Mouse (Mus musculus) myocyte (in vitro differentiated cells): ENCODE results near the gene Sugp2.

Experiments
- CEBPB ChIP-seq: IDR thresholded peaks from 2 replicates; pipeline ENCODE4 v1.6.1; 2011; ENCODE audit warnings: mild to moderate bottlenecking, moderate library complexity; ENCODE audit not compliant: poor library complexity, insufficient read depth, severe bottlenecking
- MAX ChIP-seq: IDR thresholded peaks from one replicate; pipeline ENCODE4 v1.6.1; 2011; ENCODE audit warnings: low read depth, mild to moderate bottlenecking, control low read depth
- MYOG ChIP-seq, 3 experiments: IDR thresholded peaks; one replicate each; pipeline ENCODE4 v1.6.1; 2011; ENCODE audit warnings: control low read depth in 2 of 3, low read depth in 2 of 3, mild to moderate bottlenecking in 2 of 3; ENCODE audit not compliant: insufficient read length in 2 of 3, control insufficient read depth in 1 of 3, insufficient read depth in 1 of 3
- POLR2A ChIP-seq: IDR thresholded peaks from one replicate; pipeline ENCODE4 v1.6.1; 2011; ENCODE audit warnings: low read depth, mild to moderate bottlenecking, control low read depth, moderate library complexity; ENCODE audit not compliant: insufficient read length
- REST ChIP-seq: IDR thresholded peaks from one replicate; pipeline ENCODE4 v1.6.1; 2011; ENCODE audit warnings: mild to moderate bottlenecking, control low read depth, moderate library complexity; ENCODE audit not compliant: insufficient read depth, insufficient read length
- SRF ChIP-seq: IDR thresholded peaks from one replicate; pipeline ENCODE4 v1.6.1; 2011; ENCODE audit warnings: low read depth; ENCODE audit not compliant: control insufficient read depth, insufficient read length
- TCF12 ChIP-seq: IDR thresholded peaks from one replicate; pipeline ENCODE4 v1.6.1; 2011; ENCODE audit warnings: mild to moderate bottlenecking, control low read depth; ENCODE audit not compliant: poor library complexity, insufficient read depth, severe bottlenecking

GRCm38 (mm10) chr8:70214411-70214810 is 19.6 kb upstream of the Sugp2 start:
- TF ChIP-seq MYOG (IDR thresholded peaks at IDR 0.05; ENCODE audit: control insufficient read depth in 1 of 3, insufficient read depth in 1 of 3, insufficient read length in 2 of 3, low read depth in 2 of 3), result no peak
- TF ChIP-seq POLR2A, result no peak
- no peak for TF ChIP-seq TCF12
- TF ChIP-seq CEBPB, result no peak
- TF ChIP-seq REST, result no peak
- no peak for TF ChIP-seq SRF
- TF ChIP-seq MAX, result no peak
